Mouse (Mus musculus): ENCODE data around the gene Stard10. TPM values are rescaled to one million over a fixed set of nuclear protein-coding genes. Genes with fewer than 3 reads are reported as not detected.

Gene Stard10
- polyA plus RNA-seq, 2 experiments: 71.0 to 98.2 TPM

DNA sequence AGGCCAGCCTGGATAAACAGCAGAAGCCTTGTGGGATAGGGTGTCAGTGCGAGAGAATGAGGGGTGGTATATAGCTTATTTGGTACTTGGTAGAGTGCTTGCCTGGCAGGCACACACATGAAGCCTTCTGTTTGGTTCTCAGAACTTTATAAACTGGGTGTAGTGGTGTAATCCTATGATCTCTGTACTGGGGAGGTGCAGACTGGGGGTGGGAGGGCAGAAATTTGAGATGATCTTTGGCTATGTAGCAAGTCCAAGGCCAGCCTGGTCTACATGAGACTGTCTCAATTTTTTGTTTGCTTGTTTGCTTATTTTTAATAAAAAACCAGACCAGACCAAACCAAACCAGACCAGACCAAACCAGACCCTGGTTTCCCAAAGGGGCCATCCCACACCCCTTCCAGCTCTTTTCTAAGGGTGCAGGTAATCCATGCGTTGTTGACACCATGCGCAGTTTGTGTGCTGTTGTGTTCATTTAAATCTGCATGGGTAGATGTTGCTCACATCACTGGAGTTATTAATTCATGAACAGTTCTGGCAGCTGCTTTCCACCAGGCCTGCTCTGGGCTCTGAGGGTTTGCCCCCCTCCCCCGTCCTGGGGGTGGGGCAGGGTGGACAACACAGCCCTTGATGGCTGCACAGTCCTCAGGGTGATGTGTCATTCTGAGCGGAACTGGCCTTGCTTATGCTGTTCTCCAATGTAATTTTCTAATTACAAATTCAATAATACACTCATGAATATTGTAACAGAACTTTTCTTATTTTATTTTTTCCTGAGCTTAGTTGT, 15.4 kb downstream of the Stard10 start:
- WGBS (ENCODE audit: insufficient replicate concordance): 82% methylated on average over 5 of the region's 5 CpGs
- Histone ChIP-seq H3K27me3 (ENCODE audit: control insufficient read depth, insufficient read depth, low read length) (no peaks in the 10 kb centered on the region), H3K4me2 (ENCODE audit: low read depth) (no peak overlapping the region), H3K4me3 (ENCODE audit: insufficient read depth in 1 of 2, low read depth in 2 of 2, low read length in 2 of 2) (no peak overlapping the region), H3K27ac (no peak overlapping the region), H3K36me3 (replicated peaks; ENCODE audit: control insufficient read depth, insufficient read depth, low read depth) (no peaks in the 10 kb centered on the region; the same call in 1 of the 2 replicates), H3K4me1 (replicated peaks; ENCODE audit: control insufficient read depth in 2 of 2, insufficient read depth in 2 of 2, low read length in 1 of 2) (peaks cover 7 to 14% of the 10 kb centered on the region in 2 experiments), H3K9ac (replicated peaks) (no peak overlapping the region), H3K9me3 (ENCODE audit: control insufficient read depth, low read length) (no peaks in the 10 kb centered on the region)
- ATAC-seq (ENCODE audit: insufficient read depth) (no peak), DNase-seq (ENCODE audit: low read depth in 3 of 3, low spot score in 3 of 3) (no peak)
- TF ChIP-seq CTCF (IDR thresholded peaks at IDR 0.05; ENCODE audit: low read depth) (no peak), EP300 (IDR thresholded peaks at IDR 0.05; ENCODE audit: low read depth) (no peak)

DNA sequence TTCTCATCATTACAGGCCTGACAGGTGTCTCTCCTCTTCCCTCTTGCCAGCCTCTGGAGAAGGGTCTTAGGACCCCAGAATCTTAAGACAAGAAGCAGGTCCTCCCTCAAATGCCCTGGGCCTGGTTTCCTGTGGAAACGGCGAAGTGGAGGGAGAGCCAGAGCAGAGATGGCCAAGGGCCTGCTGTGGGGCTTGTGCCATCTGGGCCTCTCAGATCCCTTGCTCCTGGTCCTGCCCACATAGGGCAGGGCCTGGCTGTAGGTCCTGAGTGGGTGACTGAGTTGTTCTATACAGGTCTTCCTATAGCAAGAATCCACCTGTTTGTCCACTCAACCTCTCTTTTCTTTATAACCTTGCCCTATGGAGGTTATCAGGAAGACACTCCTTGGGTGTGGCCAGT, 18.3 kb downstream of the Stard10 start:
- Histone ChIP-seq H3K4me2 (ENCODE audit: low read depth) (no peak overlapping the region), H3K27me3 (ENCODE audit: control insufficient read depth, insufficient read depth, low read length) (no peaks in the 10 kb centered on the region), H3K4me1 (replicated peaks; ENCODE audit: control insufficient read depth in 2 of 2, insufficient read depth in 2 of 2, low read length in 1 of 2) (peaks cover 7 to 13% of the 10 kb centered on the region in 2 experiments), H3K36me3 (replicated peaks; ENCODE audit: control insufficient read depth, insufficient read depth, low read depth) (no peaks in the 10 kb centered on the region), H3K4me3 (ENCODE audit: insufficient read depth in 1 of 2, low read depth in 2 of 2, low read length in 2 of 2) (no peak overlapping the region), H3K9me3 (ENCODE audit: control insufficient read depth, low read length) (no peaks in the 10 kb centered on the region), H3K9ac (replicated peaks) (no peak overlapping the region), H3K27ac (no peak overlapping the region)
- WGBS (ENCODE audit: insufficient replicate concordance): 75% methylated on average over 2 of the region's 2 CpGs
- ATAC-seq (ENCODE audit: insufficient read depth) (no peak), DNase-seq (ENCODE audit: low read depth in 3 of 3, low spot score in 3 of 3) (no peak)
- TF ChIP-seq CTCF (IDR thresholded peaks at IDR 0.05; ENCODE audit: low read depth) (no peak), EP300 (IDR thresholded peaks at IDR 0.05; ENCODE audit: low read depth) (no peak)

DNA sequence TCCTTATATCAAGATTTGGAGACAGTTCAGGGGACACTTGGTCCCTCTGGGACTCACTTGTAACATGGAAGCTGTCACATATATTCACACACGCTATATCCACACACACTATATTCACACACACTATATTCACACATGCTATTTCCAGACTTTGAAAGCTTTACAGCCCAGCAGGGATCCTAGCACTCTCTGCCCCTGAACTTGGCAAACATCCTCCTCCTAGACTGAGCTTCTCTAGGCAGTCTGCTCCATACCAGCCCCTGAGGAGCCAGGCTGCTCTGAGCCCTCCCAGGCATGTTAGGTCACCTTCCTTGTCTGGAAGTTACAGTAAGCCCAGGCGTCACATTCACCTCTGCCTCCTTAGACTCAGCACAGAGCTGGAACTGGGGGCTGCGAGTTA, 19.8 kb downstream of the Stard10 start:
- no peaks in the 10 kb centered on the region for H3K9me3 ChIP-seq (ENCODE audit: control insufficient read depth, low read length)
- DNase-seq (ENCODE audit: low read depth in 3 of 3, low spot score in 3 of 3): no peak
- no peak for ATAC-seq (ENCODE audit: insufficient read depth)
- H3K27ac ChIP-seq: no peak overlapping the region
- no peak overlapping the region for H3K4me3 ChIP-seq (ENCODE audit: insufficient read depth in 1 of 2, low read depth in 2 of 2, low read length in 2 of 2)
- no peaks in the 10 kb centered on the region for H3K27me3 ChIP-seq (ENCODE audit: control insufficient read depth, insufficient read depth, low read length)
- H3K4me1 ChIP-seq (replicated peaks; ENCODE audit: control insufficient read depth in 2 of 2, insufficient read depth in 2 of 2, low read length in 1 of 2): peaks cover 7 to 22% of the 10 kb centered on the region in 2 experiments
- no peak overlapping the region for H3K9ac ChIP-seq (replicated peaks)
- H3K4me2 ChIP-seq (ENCODE audit: low read depth): no peak overlapping the region
- 67% methylated on average over 3 of the region's 3 CpGs for WGBS (ENCODE audit: insufficient replicate concordance)
- no peaks in the 10 kb centered on the region for H3K36me3 ChIP-seq (replicated peaks; ENCODE audit: control insufficient read depth, insufficient read depth, low read depth)
- no peak for TF ChIP-seq CTCF (IDR thresholded peaks at IDR 0.05; ENCODE audit: low read depth)
- no peak for TF ChIP-seq EP300 (IDR thresholded peaks at IDR 0.05; ENCODE audit: low read depth)

DNA sequence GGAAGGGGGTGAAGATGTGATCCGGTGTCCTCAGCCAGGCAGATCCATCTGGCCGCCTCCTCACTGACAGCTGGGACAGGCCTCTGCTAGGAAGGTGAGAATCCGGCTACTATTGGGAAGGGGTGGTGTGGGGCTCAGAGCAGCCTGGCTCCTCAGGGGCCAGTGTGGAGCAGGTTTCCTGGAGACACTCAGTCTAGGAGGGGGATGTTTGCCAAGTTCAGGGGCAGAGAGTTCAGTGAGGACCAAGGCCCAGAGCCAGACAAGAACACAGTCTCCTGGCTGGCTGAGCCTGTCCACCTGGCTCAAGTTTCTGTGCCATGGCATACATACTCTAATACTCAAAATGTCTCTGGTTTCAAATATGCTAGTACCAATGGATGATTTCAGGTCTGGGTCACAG, 20.5 kb downstream of the Stard10 start:
- Histone ChIP-seq H3K36me3 (replicated peaks; ENCODE audit: control insufficient read depth, insufficient read depth, low read depth) (no peaks in the 10 kb centered on the region), H3K4me2 (ENCODE audit: low read depth) (no peak overlapping the region), H3K9me3 (ENCODE audit: control insufficient read depth, low read length) (no peaks in the 10 kb centered on the region), H3K4me3 (ENCODE audit: insufficient read depth in 1 of 2, low read depth in 2 of 2, low read length in 2 of 2) (no peak overlapping the region), H3K27ac (no peak overlapping the region), H3K9ac (replicated peaks) (no peak overlapping the region), H3K27me3 (ENCODE audit: control insufficient read depth, insufficient read depth, low read length) (no peaks in the 10 kb centered on the region), H3K4me1 (replicated peaks; ENCODE audit: control insufficient read depth in 2 of 2, insufficient read depth in 2 of 2, low read length in 1 of 2) (peaks cover 7 to 23% of the 10 kb centered on the region in 2 experiments)
- TF ChIP-seq EP300 (IDR thresholded peaks at IDR 0.05; ENCODE audit: low read depth) (no peak), CTCF (IDR thresholded peaks at IDR 0.05; ENCODE audit: low read depth) (no peak)
- 73% methylated on average over 3 of the region's 3 CpGs for WGBS (ENCODE audit: insufficient replicate concordance)
- no peak for DNase-seq (ENCODE audit: low read depth in 3 of 3, low spot score in 3 of 3)
- ATAC-seq (ENCODE audit: insufficient read depth): no peak

DNA sequence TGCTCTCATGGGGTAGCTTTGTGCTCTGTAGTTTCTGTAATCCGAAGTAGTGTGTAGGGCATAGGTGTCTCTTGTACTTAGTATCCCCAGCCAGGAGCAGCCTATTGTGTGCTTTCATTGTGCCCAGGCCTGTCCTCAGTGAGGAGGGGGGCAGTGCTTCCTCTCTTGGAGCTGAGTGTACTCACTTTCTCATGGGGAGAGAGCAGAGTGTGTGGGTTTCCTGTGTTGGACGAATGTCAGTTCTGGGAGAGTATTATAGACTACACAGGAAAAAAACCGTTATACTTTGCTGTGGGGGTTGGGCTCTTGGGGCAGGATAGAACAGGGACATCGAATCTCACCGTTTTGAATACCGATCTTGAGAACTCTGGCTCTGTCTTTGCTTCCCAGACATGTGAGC, 24.5 kb downstream of the Stard10 start:
- H3K4me1 ChIP-seq (replicated peaks; ENCODE audit: control insufficient read depth in 2 of 2, insufficient read depth in 2 of 2, low read length in 1 of 2): peaks cover 0 to 18% of the 10 kb centered on the region in 2 experiments; a peak in 3 of 4 replicates
- no peaks in the 10 kb centered on the region for H3K27me3 ChIP-seq (ENCODE audit: control insufficient read depth, insufficient read depth, low read length)
- no peak overlapping the region for H3K27ac ChIP-seq
- no peak overlapping the region for H3K4me2 ChIP-seq (ENCODE audit: low read depth)
- peaks cover 4% of the 10 kb centered on the region; the same call in 1 of the 2 replicates for H3K36me3 ChIP-seq (replicated peaks; ENCODE audit: control insufficient read depth, insufficient read depth, low read depth)
- H3K9ac ChIP-seq (replicated peaks): no peak overlapping the region
- ATAC-seq (ENCODE audit: insufficient read depth) (0 out of 2 replicates have a peak, but pooled peaks have one; percentile 8), DNase-seq (ENCODE audit: low read depth in 3 of 3, low spot score in 3 of 3) (no peak)
- no peak overlapping the region for H3K4me3 ChIP-seq (ENCODE audit: insufficient read depth in 1 of 2, low read depth in 2 of 2, low read length in 2 of 2)
- TF ChIP-seq CTCF (IDR thresholded peaks at IDR 0.05; ENCODE audit: low read depth) (no peak), EP300 (IDR thresholded peaks at IDR 0.05; ENCODE audit: low read depth) (no peak)
- no peaks in the 10 kb centered on the region for H3K9me3 ChIP-seq (ENCODE audit: control insufficient read depth, low read length)
- WGBS (ENCODE audit: insufficient replicate concordance): 10% methylated on average over 6 of the region's 6 CpGs
